Mouse (Mus musculus) embryonic fibroblast, embryonic 13.5 days (primary cell): ENCODE results near the gene Timm29. TPM values are rescaled to one million over a fixed set of nuclear protein-coding genes. Genes with fewer than 3 reads are reported as not detected.

Experiments used
- H3K27ac ChIP-seq: 2 replicates; pipeline ENCODE4 v1.5.1; 2012; ENCODE audit warnings: low read length, control low read depth, inconsistent platforms; ENCODE audit not compliant: insufficient read depth
- H3K4me1 ChIP-seq: 2 replicates; pipeline ENCODE4 v1.6.1; 2011; ENCODE audit warnings: low read length; ENCODE audit not compliant: control insufficient read depth, insufficient read depth
- H3K4me3 ChIP-seq: 2 replicates; pipeline ENCODE4 v1.5.1; 2011; ENCODE audit warnings: mild to moderate bottlenecking, control low read depth, low read length; ENCODE audit not compliant: insufficient read depth
- CTCF ChIP-seq: IDR thresholded peaks from 2 replicates; pipeline ENCODE4 v1.5.1; 2011; ENCODE audit warnings: mild to moderate bottlenecking, control low read depth, low read length, moderate library complexity, borderline replicate concordance; ENCODE audit not compliant: insufficient read depth
- POLR2A ChIP-seq: IDR thresholded peaks from 2 replicates; pipeline ENCODE4 v1.6.1; 2011; ENCODE audit warnings: low read depth, mild to moderate bottlenecking, control low read depth, low read length, moderate library complexity
- polyA plus RNA-seq: library from polyadenylated mRNA; stranded (reverse); fragments of >200 nt; gene quantifications from 2 replicates; pipeline ENCODE4 v1.2.4, GENCODE M21; 2011; ENCODE audit warnings: low read depth; ENCODE audit not compliant: missing spikeins, insufficient read length

The Timm29 gene
- polyA plus RNA-seq, 1 experiment: 31.6 TPM

DNA sequence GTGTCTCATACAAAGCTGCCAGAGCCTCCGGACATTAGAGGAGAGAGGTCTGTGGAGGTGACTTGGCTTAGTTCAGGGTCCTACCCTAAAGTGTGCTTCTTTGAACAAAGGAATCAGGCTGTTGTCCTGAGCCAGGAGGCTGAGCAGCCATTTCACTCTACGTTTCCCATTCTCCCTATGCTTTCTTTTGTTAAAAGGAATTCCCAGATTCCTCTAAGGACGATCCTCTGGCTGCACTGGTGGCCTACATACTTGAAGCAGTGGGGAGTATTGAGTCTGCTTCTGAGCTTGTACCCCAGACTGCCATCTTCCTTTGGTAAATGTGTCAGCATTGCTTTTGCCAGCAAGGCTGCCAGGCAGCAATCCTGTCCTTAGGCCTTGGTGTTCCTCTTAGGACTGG, 40.6 kb downstream of the Timm29 start:
- H3K27ac ChIP-seq: no peak overlapping the region
- TF ChIP-seq CTCF: no peak
- no peak for TF ChIP-seq POLR2A
- H3K4me3 ChIP-seq: no peak overlapping the region
- no peaks in the 10 kb centered on the region for H3K4me1 ChIP-seq

DNA sequence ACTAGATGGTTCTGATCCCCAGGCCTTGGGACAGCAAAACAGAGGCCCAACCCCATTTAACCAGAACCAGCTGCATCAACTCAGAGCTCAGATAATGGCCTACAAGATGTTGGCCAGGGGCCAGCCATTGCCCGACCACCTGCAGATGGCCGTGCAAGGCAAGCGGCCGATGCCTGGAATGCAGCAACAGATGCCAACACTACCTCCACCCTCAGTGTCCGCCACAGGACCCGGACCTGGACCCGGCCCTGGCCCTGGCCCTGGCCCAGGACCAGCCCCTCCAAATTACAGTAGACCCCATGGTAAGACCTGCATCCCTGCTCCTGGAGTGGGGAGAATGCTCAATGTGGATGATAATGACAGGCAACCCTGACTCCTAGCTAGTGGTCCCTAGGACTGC, 43.1 kb downstream of the Timm29 start:
- Histone ChIP-seq H3K27ac (no peak overlapping the region), H3K4me1 (no peaks in the 10 kb centered on the region), H3K4me3 (no peak overlapping the region)
- no peak for TF ChIP-seq CTCF
- no peak for TF ChIP-seq POLR2A

DNA sequence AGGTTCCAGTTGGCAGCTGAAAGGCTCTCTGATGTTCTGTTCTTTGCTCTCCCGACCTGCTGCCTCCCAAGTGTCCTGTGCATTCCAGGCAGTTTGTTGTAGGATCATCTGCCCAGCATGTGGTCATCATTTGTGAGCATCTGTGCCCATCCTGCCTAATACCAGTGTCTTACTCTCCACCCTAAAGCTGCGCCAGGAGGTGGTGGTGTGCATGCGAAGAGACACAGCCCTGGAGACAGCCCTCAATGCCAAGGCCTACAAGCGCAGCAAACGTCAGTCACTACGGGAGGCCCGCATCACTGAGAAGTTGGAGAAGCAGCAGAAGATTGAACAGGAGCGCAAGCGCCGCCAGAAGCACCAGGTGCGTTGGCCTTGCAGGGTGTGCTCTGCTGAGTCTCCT, 46.5 kb downstream of the Timm29 start:
- no peaks in the 10 kb centered on the region for H3K4me1 ChIP-seq
- no peak overlapping the region for H3K4me3 ChIP-seq
- no peak for TF ChIP-seq CTCF
- H3K27ac ChIP-seq: no peak overlapping the region

Other genes starting within 250 kb of the Timm29 start
- gene Ilf3, start 224.9 kb upstream of the Timm29 start, polyA plus RNA-seq: 80.9 and 94.0 TPM in 2 replicates
- 30.0 and 35.8 TPM in 2 replicates for gene Qtrt1, start 180.9 kb upstream of the Timm29 start, polyA plus RNA-seq
- 77.2 and 93.4 TPM in 2 replicates for gene Dnm2, start 167.8 kb upstream of the Timm29 start, polyA plus RNA-seq
- gene Tmed1, start 82.5 kb upstream of the Timm29 start, polyA plus RNA-seq: 29.6 and 32.1 TPM in 2 replicates
- 0.44 TPM in 1 of 2 replicates, not detected in the other for gene AB124611, start 66.5 kb upstream of the Timm29 start, polyA plus RNA-seq
- gene Carm1, start 45.8 kb upstream of the Timm29 start, polyA plus RNA-seq: 96.3 and 105 TPM in 2 replicates
- gene Yipf2, start 106 bp downstream of the Timm29 start, polyA plus RNA-seq: 7.2 and 7.4 TPM in 2 replicates
- 73.5 and 81.7 TPM in 2 replicates for gene Smarca4, start 23.4 kb downstream of the Timm29 start, polyA plus RNA-seq
- gene Ldlr, start 130.8 kb downstream of the Timm29 start, polyA plus RNA-seq: 54.6 and 74.3 TPM in 2 replicates
- gene Spc24, start 167.6 kb downstream of the Timm29 start, polyA plus RNA-seq: 14.2 and 21.2 TPM in 2 replicates
- gene Kank2, start 206.0 kb downstream of the Timm29 start, polyA plus RNA-seq: 59.7 and 75.7 TPM in 2 replicates
- not detected in 2 replicates for gene Angptl8, start 242.8 kb downstream of the Timm29 start, polyA plus RNA-seq